Mouse (Mus musculus): ENCODE data around the gene Bfsp1.

The Bfsp1 gene

DNA sequence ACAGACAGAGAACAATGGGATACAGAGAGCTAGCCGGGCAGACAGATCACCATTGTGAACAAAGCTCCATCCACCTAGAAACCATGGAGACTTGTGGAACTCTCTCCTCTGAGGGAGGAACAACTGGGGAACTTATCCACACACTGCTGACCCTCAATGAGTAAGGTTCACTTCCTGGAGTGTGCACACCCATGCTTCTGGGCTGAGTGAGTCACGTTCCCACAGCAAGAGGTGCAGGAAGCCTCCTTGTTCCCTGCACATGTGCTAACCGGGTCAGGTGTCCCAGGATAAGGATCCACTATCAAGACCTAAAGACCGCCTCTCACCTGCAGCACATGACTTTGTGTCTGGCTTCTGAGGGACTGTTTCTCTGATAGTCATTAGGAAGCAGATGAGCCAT lies 9.5 kb downstream of the Bfsp1 start:
- no peak for DNase-seq (ENCODE audit: low spot score)

DNA sequence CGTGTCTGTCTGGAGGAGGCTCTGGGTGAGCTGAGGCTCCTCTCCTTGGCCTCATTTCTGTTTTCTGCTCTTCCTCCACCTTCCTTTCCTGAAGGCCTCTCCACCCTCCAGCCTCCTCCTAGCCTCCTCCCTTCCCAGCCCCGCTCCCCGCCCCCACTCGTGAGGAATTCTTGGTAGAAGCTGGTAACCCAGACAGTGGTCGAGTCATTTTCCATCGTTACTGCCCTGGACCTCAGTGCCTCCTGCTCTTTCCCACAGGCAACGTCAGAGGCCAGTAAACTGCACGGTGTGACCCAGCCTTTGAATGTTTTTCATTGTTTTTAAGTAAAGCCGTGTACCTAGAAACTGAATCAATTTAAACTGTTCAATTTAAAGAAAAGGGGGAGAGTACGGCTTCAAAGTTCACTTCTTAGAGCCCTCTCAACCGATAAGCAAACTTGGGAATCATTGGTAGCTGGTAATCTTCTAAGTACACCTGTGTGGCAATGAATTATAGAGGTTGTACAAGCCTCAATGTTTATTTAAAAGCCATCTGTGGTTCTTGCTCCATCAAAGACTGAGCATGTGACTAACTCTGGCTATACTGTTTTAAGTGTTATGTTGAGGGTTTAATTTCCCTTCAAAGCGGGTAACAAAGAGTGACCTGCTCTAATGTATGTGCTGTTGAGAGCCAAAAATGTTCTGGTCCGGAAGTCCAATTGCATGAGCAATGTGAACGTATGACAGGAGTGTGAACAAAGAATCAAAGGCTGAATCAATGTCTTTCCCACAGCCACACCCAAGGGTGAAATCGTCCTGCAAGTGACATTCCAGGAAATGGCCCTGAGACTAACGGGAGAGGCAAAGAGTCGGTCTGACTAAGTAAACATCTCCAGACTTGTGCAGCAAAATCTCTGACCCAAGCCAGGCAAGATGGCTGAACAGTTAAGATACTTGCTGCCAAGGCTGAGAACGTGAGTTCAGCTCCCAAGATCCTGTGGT lies 10.4 kb downstream of the Bfsp1 start:
- DNase-seq (ENCODE audit: low spot score) = no peak

DNA sequence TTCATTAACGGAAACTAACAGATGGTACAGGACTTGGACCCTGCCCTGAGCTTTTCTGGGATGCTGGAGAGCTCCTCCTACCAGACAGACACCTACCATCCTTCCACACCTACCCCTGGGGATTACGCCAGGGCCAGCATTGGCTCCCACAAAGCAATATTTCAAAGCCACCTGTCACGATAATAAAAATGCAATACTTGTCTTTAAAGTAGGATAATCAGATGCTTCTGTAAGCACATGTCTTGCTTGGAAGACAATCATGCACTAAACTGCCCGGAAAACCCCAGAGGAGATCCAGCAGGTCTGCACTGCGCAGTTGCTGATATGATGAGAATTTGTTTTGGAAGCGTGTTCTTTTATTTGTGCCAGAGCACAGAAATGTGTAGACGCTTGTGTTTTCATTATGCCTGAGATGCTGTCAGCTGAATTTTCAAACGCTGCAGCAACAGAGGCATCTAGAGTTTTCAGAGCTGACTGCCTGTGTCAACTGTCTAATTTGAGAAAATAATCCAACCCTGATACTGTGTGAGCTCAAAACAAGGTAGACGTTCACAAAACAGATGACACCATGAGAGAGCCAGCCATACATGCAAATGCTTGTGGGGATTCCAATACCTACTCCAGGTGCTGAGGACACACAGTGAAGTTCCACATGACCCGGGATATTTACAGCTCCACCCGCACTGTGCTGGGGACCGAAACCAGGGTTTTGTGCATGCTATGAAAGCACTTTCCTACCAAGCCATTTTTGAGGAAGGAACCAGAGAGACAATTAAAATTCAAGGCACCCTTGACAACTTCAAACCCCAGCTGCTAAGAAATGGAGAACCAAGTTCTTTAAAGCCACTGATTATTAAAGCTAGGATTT lies 11.4 kb downstream of the Bfsp1 start:
- no peak for DNase-seq (ENCODE audit: low spot score)

DNA sequence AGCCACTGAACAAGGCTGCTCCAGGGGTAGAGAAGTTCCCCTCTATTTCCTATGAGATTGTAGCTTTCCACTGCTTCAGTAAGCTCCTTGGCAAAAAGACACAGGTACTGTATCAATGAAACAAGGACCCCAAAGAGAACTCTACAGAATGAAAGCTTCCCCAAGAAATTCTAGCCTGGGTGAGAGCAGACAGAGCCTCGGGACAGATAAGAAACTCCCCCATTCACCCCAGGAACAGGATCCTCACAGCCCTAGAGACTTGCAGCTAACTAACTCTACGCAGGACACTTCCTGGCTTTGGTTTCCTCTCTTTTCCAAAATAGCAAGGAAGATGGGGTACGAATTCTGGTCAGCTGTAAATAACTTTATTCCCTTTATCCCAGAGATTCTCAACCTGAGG lies 15.7 kb downstream of the Bfsp1 start:
- no peak for DNase-seq (ENCODE audit: low spot score)

DNA sequence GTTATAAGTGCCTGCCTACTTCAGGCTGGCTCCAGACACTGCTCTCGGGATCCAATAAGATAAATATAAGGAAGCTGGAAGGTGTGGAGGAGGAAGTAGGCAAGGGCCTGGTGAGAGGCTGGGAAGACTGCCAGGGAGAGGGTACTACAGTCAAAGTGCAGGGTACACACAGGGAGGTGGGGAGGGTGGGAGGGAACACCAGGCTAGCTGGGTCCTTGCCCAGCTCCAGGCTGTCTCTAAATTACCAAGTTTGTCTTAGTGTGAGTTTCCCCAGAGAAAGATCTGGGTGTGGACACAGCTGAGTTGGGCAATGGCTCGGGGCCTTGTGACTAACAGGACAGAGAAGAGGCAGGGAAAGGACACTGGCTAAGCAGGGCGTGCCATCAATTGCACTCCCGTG lies 16.2 kb downstream of the Bfsp1 start:
- DNase-seq (ENCODE audit: low spot score) = no peak

DNA sequence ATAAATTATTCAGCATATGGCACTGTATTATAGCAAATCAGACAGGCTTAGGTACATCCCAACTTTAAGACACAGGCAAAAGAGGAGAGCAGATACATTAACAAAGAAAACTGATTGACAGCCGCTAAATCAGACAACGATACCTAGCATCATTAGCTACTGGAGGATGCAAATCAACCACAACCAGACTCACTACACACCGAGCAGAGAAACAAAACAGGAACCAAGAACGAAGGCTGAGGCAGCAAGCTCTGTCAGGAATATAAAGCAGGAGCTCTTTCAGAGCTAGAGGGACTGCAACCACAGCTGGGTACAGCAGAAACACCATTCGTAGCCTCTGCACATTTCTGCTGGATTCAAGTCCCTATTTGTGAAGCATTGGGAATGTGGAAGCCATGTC lies 18.2 kb downstream of the Bfsp1 start:
- no peak for DNase-seq (ENCODE audit: low spot score)

DNA sequence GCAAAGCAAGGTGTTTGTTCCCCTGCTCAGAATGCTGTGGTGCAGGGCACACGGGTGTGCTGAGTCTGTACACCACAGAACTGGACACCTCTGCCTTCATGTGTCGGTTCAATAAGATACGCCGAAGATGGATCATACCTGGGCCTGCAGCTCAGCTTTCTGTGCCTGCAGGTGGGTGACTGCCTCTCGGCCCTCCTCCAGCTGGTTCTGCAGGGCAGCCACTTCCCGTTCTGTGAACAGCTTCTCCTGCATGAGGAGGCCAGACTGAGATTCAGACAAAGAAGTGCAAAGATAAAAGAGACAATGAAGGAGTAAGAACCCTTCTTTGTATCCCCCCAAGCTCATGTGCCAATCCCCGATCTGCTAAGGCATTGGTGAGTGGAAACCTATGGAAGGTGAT lies 21.4 kb downstream of the Bfsp1 start:
- DNase-seq (ENCODE audit: low spot score) = no peak

DNA sequence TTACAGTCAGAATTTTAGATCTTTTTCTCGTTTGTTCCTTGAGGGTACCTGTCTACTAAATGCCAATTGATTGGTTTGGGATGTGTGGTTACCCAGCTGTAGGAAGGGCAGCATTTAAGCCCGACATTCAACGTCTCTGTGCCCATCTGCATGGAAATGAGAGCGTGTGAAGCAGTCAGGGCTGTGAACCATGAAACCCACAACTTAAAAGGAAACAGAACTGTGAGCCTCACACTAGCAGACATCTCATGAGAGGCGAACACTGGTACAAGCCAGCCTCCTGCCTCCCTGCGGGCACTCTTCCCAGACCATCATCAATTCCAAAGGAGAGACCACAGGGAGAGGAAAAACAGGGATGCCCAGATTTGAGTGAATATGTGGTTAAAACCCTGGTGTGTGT lies 22.1 kb downstream of the Bfsp1 start:
- no peak for DNase-seq (ENCODE audit: low spot score)

DNA sequence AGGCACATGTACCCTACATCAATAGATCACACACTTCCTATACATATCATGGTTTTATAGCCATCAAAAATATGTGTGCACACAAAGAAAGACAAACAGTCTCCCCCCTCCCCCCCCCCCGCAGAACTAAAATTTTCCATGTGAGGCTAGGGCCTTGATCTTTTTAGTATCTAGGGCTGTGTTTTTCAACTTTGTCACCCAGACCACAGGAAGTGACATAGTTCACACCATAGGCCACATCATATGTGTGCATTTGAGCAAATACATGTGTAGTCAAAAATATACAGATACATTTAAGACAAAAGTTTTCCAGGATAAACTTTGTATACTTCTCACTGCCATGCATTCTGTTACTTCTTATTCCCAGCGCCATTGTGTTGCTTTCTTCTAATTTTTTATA lies 23.5 kb downstream of the Bfsp1 start:
- no peak for DNase-seq (ENCODE audit: low spot score)

DNA sequence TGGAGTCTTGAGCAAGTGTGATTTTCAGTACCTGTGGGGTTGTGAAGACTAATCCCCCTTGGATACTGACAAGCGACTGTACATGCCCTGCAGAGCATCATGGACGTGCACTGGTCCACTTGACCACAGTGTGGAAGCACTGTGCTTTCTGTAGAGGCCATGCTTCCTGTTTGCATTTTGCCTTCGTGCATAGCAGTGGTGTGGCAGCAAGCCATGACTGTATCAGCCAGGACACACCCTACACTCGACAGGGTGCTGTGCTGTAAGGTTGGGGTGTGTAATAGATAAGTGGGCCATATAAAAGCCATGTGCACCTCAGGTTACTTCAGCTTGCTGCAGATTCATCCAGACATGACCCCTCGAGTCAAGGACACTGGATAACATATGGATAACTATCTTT lies 24.3 kb downstream of the Bfsp1 start:
- DNase-seq (ENCODE audit: low spot score) = no peak

DNA sequence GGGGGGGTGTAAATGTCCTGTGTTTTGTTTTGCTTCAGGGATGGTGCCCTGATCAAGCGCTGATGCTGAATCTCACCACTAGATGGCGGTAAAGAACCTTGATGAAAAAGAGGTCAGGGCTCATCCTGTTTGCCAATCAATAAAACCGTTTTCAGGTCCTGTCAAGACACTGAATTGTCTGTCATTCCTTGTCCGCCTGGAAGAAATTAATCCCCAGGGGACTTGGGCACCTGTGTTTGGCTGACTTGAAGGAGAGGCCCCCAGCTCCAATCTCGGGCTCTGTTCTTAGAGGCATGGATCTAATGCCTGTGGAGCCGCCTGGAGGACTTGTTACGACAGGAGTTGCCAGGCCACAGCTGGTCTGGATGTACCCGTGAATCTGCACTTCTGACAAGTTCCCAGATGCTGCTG lies 25.7 kb downstream of the Bfsp1 start:
- peak; percentile 75 for DNase-seq (ENCODE audit: low spot score)

DNA sequence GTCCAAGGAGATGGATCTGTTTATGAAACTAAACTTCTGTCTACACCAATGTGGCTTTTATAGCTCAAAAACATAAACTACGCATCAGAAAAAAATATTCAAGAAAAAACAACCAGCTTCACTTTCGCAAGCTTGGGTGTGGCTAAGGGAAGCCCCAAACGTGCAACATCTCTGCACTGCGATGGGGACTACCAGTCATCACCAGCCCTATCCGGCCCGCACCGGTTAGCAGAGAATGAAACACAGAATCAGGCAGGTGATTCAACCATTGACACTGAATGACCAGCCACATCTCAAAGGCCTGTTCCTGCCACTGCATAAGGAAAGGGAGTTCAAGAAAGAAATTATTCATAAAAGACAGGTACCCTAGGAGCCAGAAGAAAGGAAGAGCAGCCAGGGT lies 27.2 kb downstream of the Bfsp1 start:
- no peak for DNase-seq (ENCODE audit: low spot score)

DNA sequence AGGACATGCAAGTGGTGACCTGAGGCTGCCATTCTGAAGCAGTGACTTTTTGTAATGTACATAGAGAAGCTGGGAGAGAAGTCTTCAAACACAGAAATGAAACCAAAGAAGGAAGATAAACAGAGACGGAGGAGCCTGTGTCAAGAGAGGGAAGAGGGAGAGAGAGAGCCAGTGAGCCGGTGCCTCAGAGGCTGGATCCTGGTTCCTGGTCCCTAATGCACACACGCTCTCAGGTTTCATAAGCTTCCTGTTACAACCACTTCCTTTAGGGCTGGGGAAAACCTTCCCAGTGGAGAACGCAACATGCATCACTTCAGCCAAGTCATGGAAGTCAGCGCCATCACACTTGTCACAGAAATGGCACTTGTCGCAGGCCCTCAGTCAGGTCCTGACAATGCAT lies 28.9 kb downstream of the Bfsp1 start:
- no peak for DNase-seq (ENCODE audit: low spot score)

DNA sequence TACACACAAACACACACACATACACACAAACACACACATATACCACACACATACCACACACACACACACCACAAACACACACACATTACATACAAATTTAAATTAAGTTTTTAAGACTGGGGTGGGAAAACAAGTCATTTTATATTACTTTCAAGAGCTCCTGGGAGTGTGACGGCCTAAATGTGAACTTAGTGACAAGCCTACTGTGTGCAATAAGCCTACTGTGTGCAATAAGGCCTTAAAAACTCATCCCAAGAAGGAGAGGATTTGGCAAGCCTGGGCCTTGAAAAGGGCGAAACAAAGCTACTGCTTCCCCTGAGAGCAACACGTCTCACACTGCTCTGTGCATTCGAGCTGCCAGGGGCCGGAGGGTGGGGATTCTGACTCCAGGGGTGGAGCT lies 30.3 kb downstream of the Bfsp1 start:
- no peak for DNase-seq (ENCODE audit: low spot score)

DNA sequence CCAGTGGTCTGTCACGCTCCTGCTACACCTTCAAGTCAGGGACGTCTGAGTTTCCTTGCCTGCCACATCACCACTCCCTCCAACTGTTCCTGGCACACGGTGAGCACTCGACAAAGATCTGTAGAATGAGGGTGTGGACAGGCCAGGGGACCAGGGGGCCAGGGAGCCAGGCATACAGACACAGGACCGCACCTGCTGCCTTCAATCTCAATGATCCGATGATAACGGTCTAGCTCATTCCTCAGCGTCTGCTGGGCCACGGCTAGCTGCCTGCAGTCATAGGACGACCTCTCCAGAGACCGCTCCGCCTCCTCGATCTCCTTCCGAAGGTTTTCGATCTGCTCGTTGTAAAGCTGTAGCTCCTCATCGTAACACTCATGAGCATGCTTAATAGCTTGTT lies 31.3 kb downstream of the Bfsp1 start:
- no peak for DNase-seq (ENCODE audit: low spot score)

DNA sequence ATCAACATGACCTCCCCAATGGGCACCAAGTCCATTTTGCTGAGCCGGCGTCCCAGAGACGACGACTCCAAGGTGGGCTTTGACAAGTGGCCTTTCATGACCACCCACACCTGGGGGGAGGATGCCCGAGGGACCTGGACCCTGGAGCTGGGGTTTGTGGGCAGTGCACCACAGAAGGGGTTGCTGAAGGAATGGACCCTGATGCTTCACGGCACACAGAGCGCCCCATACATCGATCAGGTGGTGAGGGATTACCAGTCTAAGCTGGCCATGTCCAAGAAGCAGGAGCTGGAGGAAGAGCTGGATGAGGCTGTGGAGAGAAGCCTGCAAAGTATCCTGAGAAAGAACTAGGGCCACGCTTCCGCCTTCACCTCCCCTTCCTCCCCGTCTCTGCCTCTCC lies 49.5 kb downstream of the Bfsp1 start:
- no peak for DNase-seq (ENCODE audit: low spot score)

DNA sequence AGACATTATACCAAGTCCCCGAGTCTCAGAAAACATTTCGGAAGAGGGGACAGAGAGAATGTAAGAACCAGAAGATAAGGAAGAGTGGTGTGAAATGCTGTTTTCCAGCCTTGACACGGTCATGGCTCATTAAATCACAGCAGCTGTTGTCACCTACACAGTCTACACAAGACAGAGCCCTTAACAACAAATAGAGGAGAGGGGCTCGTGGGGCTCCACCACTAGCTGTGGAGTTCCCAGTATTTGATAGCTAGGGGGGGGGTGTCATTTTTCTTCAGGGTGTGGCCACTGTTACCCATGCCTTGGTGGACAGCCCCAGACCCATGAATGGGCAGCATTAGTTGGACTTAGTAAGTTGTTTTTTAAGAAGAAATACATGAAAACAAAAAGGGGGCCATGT lies 50.7 kb downstream of the Bfsp1 start:
- no peak for DNase-seq (ENCODE audit: low spot score)

DNA sequence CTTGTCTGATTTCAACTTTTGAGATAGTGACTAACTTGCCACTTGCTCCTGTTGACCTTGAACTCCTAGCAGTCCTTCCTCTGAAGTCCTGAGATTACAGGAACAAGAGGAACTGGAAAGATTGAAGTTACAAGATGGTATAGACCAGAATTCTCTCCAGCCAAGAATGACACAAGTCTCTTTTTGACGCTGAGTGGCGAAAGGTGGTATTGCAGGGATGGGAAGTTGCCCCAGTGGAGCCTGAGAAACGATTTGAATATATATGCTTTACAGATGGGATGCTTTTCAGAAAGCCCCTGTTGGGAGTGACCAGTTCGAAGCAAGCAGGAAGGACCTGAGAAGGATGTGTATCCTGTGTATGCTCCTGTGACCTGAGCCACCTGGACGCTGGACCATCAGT lies 54.2 kb downstream of the Bfsp1 start:
- no peak for DNase-seq (ENCODE audit: low spot score)

DNA sequence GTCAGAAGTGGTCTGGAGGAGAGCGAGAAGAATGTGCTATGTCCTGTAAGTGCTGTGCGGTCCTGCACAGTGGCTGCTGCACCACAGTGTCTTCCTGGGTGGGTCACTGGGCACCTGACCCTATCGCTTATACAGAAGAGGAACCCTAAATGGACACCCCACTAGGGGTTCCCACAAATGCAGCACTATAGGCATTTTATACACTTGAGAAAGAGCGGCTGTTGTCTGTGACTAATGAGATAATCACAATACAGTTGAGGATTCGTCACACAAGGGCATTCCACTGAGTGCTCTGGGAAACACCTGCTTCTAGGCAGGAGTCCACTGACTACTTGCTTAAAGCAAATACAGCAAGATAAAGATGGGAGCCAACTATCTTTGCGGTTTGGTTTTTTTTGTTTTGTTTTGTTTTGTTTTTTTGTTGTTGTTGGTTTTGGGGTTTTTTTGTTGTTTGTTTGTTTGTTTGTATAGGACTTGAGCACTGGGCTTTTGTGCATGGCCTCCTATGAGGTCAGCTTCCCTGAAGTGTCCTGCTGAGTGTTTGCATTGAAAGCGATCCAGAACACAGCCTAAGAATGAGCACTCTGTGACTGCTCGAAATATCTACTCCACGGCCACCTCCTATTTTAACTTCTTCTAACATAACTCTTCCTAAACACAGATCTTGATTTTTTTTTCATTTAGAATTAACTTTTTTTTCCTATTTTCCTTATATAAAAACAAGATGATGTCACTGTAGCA lies 55.9 kb downstream of the Bfsp1 start:
- no peak for DNase-seq (ENCODE audit: low spot score)

DNA sequence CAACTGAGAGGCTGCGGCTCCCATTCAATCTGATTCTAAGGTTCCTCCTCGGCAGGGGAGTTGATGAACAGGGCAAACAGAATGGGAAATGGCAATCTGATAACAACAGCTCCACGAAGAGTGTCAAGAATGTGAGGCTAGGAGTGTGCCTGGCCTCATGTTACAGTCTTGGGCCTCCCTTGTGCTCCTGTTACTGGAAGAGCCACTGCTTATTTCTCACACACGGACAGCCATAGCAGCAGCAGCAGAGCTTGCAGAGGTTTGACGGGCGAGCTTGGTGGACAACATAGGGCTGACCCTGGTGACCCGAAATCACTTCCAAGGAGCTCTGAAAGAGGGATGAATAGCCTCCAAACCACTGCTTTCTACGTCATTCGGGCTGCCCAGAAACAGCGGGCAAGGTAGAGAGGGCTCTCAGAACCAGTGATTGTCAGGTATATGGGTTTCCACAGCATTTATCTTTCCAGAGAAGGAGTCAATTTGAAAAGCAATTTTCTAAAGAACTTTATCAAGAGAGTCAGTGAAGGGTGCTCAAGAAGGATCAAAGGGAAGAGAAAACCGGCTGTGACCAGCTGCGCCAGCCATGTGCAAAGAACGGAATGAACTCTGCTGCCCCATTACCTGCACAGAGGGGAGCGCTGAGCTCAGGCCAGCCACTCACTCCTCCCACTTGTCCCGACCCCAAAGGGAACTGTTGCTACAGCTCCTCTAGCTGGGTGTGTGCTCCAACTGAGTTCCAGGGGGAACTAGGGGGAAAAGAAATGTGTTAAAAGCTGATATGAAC lies 56.6 kb downstream of the Bfsp1 start:
- DNase-seq (ENCODE audit: low spot score) = no peak

DNA sequence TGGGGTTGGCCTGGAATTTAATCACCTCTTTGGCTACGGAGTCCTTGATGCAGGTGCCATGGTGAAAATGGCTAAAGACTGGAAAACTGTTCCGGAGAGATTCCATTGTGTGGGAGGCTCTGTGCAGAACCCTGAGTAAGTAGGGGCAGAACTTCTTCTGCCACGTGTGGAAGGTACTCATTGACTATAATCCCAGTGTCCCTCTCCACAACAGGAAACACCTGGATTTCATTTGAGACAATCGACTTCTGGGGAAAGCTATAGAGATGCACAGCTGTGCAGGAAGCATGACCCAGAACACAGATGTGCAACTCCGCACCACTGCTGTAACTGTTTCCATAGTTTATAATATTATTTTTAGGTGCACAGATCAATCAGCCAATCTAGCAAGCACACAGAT lies 61.9 kb downstream of the Bfsp1 start:
- DNase-seq (ENCODE audit: low spot score) = no peak
